In genomic region chr13:41367176-41367611, GRCm38 (mm10) we compare ENCODE assay signal across 17 mouse cellular contexts.
A peak's percentile ranks its signal among the peaks of the same experiment; 100 is the strongest.
DNase-seq lines count a peak whose midpoint lies in the region; ATAC-seq and TF ChIP-seq lines count a peak whose summit lies in the region.
"Had no signal": no experiment of that assay in that cellular context is flagged by ENCODE, and none has a peak within 500 bp of the region (broad histone marks: within the 10 kb centered on the region; RNA-seq: fewer than 3 reads in every experiment).

No protein-coding gene starts in this region.

- peak; percentile 88 for ATAC-seq in CD4-positive, CD25-positive, alpha-beta regulatory T cell, adult 4 months
- peak; percentile 86 for ATAC-seq in stomach, postnatal 0 days (ENCODE audit: low FRiP score, low TSS enrichment)
- ATAC-seq: forebrain, embryonic 15.5 days had no signal

- H3K9me3 ChIP-seq in stomach, postnatal 0 days (ENCODE audit: control insufficient read depth, low read length), result no peaks in the 10 kb centered on the region
- H3K9me3 ChIP-seq: embryonic facial prominence, embryonic 13.5 days; forebrain, embryonic 15.5 days; hindbrain, embryonic 15.5 days had no signal

- peaks cover 11% of the 10 kb centered on the region for H3K4me1 ChIP-seq in thymus, adult 2 months (replicated peaks; ENCODE audit: control insufficient read depth, insufficient read depth, low read length)
- H3K4me1 ChIP-seq in stomach, postnatal 0 days (replicated peaks; ENCODE audit: control insufficient read depth, insufficient read depth), result no peaks in the 10 kb centered on the region
- H3K4me1 ChIP-seq: forebrain, embryonic 15.5 days; hindbrain, embryonic 15.5 days had no signal

- no peak for TF ChIP-seq POLR2A in thymus, adult 2 months (IDR thresholded peaks at IDR 0.05; ENCODE audit: control insufficient read depth, extremely low read depth, insufficient read depth, low read length, poor library complexity)

- no peak overlapping the region for H3K9ac ChIP-seq in stomach, postnatal 0 days (ENCODE audit: low read length)
- H3K9ac ChIP-seq: embryonic facial prominence, embryonic 13.5 days; forebrain, embryonic 15.5 days; hindbrain, embryonic 15.5 days had no signal

- 0 out of 2 replicates have a peak overlapping the region, but pooled peaks have one; percentile 20 for H3K27ac ChIP-seq in thymus, adult 2 months (ENCODE audit: control insufficient read depth, insufficient read depth, low read length)
- no peak overlapping the region for H3K27ac ChIP-seq in stomach, postnatal 0 days (replicated peaks)
- H3K27ac ChIP-seq: embryonic facial prominence, embryonic 13.5 days; forebrain, embryonic 15.5 days; hindbrain, embryonic 15.5 days; macrophage had no signal

- H3K4me2 ChIP-seq in stomach, postnatal 0 days (replicated peaks; ENCODE audit: low read depth), result no peak overlapping the region
- H3K4me2 ChIP-seq: embryonic facial prominence, embryonic 13.5 days; forebrain, embryonic 15.5 days; heart, embryonic 11.5 days; hindbrain, embryonic 15.5 days had no signal

- 63% methylated on average over 4 of the region's 4 CpGs for WGBS in thymus, adult 2 months
- WGBS in stomach, postnatal 0 days, result 85% methylated on average over 4 of the region's 4 CpGs

- H3K36me3 ChIP-seq in thymus, adult 2 months (ENCODE audit: control insufficient read depth, insufficient read depth, low read length), result no peaks in the 10 kb centered on the region
- no peaks in the 10 kb centered on the region for H3K36me3 ChIP-seq in stomach, postnatal 0 days (ENCODE audit: control insufficient read depth, insufficient read depth, low read length)
- H3K36me3 ChIP-seq: embryonic facial prominence, embryonic 13.5 days; forebrain, embryonic 15.5 days; hindbrain, embryonic 15.5 days had no signal

- no peak overlapping the region for H3K4me3 ChIP-seq in thymus, adult 2 months (ENCODE audit: control insufficient read depth, insufficient read depth, low read length)
- no peak overlapping the region for H3K4me3 ChIP-seq in stomach, postnatal 0 days (ENCODE audit: low read depth, low read length)
- H3K4me3 ChIP-seq: embryonic facial prominence, embryonic 13.5 days; forebrain, embryonic 15.5 days; hindbrain, embryonic 15.5 days had no signal

- TF ChIP-seq EP300 in stomach, postnatal 0 days (optimal IDR thresholded peaks at IDR 0.05), result no peak

- no peak for TF ChIP-seq CTCF in thymus, adult 2 months (IDR thresholded peaks at IDR 0.05; ENCODE audit: borderline replicate concordance, control insufficient read depth, extremely low read depth, insufficient read depth, low read length, poor library complexity)
- TF ChIP-seq CTCF in stomach, postnatal 0 days (IDR thresholded peaks at IDR 0.05; ENCODE audit: low read depth), result no peak

- H3K27me3 ChIP-seq in thymus, adult 2 months (ENCODE audit: control insufficient read depth, insufficient read depth, low read length), result no peaks in the 10 kb centered on the region
- H3K27me3 ChIP-seq in stomach, postnatal 0 days (ENCODE audit: control insufficient read depth, insufficient read depth, low read length), result no peaks in the 10 kb centered on the region
- H3K27me3 ChIP-seq: embryonic facial prominence, embryonic 13.5 days; forebrain, embryonic 15.5 days; hindbrain, embryonic 15.5 days had no signal

- DNase-seq in thymus, adult 2 months, result no peak
- DNase-seq in thymus, postnatal 10 days (ENCODE audit: low spot score in 2 of 2), result no peak
- DNase-seq in induced T-regulatory cell, adult 2 months (ENCODE audit: low read depth), result peak; percentile 68
- peak; percentile 37 for DNase-seq in stomach, postnatal 0 days (ENCODE audit: low spot score)
- no peak for DNase-seq in cerebellum, postnatal 36 days
- no peak for DNase-seq in right cerebral cortex, postnatal 4 days
- DNase-seq: cerebellum, adult 11-12 months; kidney, adult 2 months; layer of hippocampus, adult 9-11 months; lung, adult 2 months; right cerebral cortex, postnatal 25 days had no signal

Comparison
In these comparisons a context has a peak if more than half of its experiments do, and no peak if none do; other contexts are left out.
1. DNase-seq: peak in induced T-regulatory cell, adult 2 months (single experiment) and stomach, postnatal 0 days (single experiment); none in thymus, adult 2 months (single experiment), thymus, postnatal 10 days (0 of 2), cerebellum, postnatal 36 days (0 of 2) and right cerebral cortex, postnatal 4 days (single experiment).